Mouse (Mus musculus): Measurements from ENCODE around the gene Cacnb2. TPM values are rescaled to one million over a fixed set of nuclear protein-coding genes. Genes with fewer than 3 reads are reported as not detected.

Cacnb2 gene
- polyA plus RNA-seq, 1 experiment from 2014 or later = 3.4 TPM

- no peak overlapping the region for H3K9ac ChIP-seq
- ATAC-seq (ENCODE audit: insufficient number of reproducible peaks, insufficient read depth, low FRiP score, low TSS enrichment) = no peak
- WGBS = 20% methylated on average over 1 of the region's 1 CpGs
- no peaks in the 10 kb centered on the region for H3K4me1 ChIP-seq
- H3K9me3 ChIP-seq = no peaks in the 10 kb centered on the region
- H3K4me2 ChIP-seq (replicated peaks) = no peak overlapping the region
- H3K27ac ChIP-seq = no peak overlapping the region
- H3K27me3 ChIP-seq = no peaks in the 10 kb centered on the region
- no peaks in the 10 kb centered on the region for H3K36me3 ChIP-seq
- no peak overlapping the region for H3K4me3 ChIP-seq
These were observed 62.3 kb downstream of the Cacnb2 start for GRCm38 (mm10) chr2:14665213-14665612.

DNA sequence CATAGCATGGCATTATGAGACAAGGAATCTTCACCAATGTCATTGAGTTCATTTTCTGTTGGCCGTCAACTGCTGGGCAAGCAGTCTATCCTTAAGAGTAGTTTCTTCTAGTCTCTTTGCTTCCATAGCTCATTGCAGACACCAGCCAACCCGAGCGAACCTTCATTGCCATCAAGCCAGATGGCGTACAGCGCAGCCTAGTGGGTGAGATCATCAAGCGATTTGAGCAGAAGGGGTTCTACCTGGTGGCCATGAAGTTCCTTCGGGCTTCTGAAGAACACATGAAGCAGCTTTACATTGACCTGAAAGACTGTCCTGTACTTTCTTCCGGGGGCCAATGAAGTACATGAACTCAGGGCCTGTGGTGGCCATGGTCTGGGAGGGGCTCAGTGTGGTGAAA is 69.2 kb downstream of the Cacnb2 start:
- Histone ChIP-seq H3K4me1 (peaks cover 2% of the 10 kb centered on the region; the same call in 1 of the 2 replicates), H3K9ac (no peak overlapping the region), H3K9me3 (no peaks in the 10 kb centered on the region), H3K27ac (no peak overlapping the region), H3K4me3 (no peak overlapping the region), H3K36me3 (no peaks in the 10 kb centered on the region), H3K4me2 (replicated peaks) (no peak overlapping the region), H3K27me3 (no peaks in the 10 kb centered on the region)
- no peak for ATAC-seq (ENCODE audit: insufficient number of reproducible peaks, insufficient read depth, low FRiP score, low TSS enrichment)
- WGBS = 95% methylated on average over 8 of the region's 8 CpGs

DNA sequence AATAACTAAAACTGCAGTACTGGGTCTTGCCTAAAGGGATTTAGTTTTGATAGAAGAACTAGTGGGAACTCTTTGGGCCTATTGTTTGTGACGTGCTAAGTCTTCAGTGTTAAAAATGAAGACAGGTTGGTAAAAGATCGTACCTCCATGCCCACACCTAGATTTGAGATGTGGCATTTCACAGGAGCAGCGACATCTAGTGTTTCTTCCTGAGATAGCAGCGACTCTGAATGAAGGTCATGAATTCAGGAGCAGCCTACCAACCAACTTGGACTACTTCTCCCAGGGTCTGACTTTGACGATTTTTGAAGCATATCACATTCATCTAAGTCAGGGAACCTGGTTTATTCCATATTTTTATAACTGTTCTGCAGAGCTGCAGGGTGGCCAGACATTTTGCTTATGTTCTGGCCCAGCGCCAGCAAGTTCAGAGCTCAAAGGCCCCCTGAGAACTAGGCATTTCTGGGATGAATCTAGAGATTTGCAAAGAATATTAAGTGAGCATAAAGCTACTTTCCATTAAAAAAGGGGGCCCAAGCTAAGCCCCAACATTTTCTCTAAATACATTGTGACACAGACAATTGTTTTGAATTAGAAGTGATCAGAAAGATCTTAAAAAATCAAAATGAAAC is 74.1 kb downstream of the Cacnb2 start:
- Histone ChIP-seq H3K4me1 (peaks cover 2% of the 10 kb centered on the region; the same call in 1 of the 2 replicates), H3K27ac (no peak overlapping the region), H3K27me3 (no peaks in the 10 kb centered on the region), H3K9ac (no peak overlapping the region), H3K4me2 (replicated peaks) (no peak overlapping the region), H3K4me3 (no peak overlapping the region), H3K36me3 (no peaks in the 10 kb centered on the region), H3K9me3 (no peaks in the 10 kb centered on the region)
- ATAC-seq (ENCODE audit: insufficient number of reproducible peaks, insufficient read depth, low FRiP score, low TSS enrichment) = no peak
- WGBS = 20% methylated on average over 6 of the region's 6 CpGs

DNA sequence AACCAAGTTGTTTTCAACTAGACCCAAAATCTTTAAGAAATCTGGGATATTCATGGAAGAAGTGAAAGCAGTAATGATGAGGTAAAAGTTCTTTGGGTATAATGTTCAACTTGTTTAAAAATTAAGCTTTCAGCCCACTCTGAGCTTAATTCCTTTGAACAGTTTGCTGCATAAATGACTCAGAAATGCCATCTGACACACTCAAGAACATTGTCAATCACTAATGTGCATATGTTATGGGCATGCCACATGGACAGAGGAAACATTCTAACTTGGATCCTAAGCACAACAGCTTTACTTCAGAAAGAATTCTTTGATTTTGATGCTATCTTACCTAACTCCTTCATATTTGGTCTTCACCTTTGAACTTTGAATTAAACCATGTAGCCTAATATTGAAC is 81.3 kb downstream of the Cacnb2 start:
- H3K36me3 ChIP-seq = no peaks in the 10 kb centered on the region
- ATAC-seq (ENCODE audit: insufficient number of reproducible peaks, insufficient read depth, low FRiP score, low TSS enrichment) = no peak

DNA sequence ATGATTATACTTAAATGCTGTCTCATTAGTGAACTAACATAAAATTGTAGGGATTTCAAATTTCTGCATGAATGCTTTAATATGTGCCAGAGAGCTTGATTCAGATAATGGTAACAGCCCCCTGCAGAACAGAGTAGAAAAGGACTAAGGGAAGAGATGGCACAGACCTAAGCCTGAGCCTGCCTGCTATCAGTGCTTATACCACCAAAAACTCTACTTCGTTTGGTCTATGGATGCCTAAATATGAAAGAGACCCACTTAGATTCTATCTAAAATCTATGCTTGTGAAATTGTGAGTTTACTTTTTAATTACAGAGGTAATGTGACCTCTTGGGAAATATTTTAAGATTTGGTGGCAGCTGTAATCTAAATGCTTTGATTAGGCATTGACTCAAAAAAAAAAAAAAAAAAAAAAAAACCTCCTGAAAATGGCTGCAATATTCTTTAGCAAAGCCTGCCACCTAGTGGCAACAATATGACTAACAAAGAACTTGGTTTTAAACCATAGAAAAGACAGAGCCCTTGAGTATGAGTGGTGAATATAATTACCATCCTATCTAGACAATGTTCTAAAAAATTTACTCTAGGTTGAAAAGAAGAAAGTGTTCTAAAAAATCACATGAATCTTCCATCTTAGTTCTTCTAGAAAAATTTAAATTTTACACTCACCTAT is 100.2 kb downstream of the Cacnb2 start:
- 81% methylated on average over 1 of the region's 1 CpGs for WGBS
- Histone ChIP-seq H3K4me1 (no peaks in the 10 kb centered on the region), H3K36me3 (no peaks in the 10 kb centered on the region), H3K4me2 (replicated peaks) (no peak overlapping the region), H3K27me3 (no peaks in the 10 kb centered on the region), H3K27ac (no peak overlapping the region), H3K4me3 (no peak overlapping the region), H3K9ac (no peak overlapping the region), H3K9me3 (no peaks in the 10 kb centered on the region)
- no peak for ATAC-seq (ENCODE audit: insufficient number of reproducible peaks, insufficient read depth, low FRiP score, low TSS enrichment)

More for the DNA sequence above, 81.3 kb downstream of the Cacnb2 start:
- no peaks in the 10 kb centered on the region for H3K27me3 ChIP-seq
- no peaks in the 10 kb centered on the region for H3K4me1 ChIP-seq
- no peak overlapping the region for H3K27ac ChIP-seq
- no peak overlapping the region for H3K4me3 ChIP-seq
- no peak overlapping the region for H3K9ac ChIP-seq
- no peaks in the 10 kb centered on the region for H3K9me3 ChIP-seq
- no peak overlapping the region for H3K4me2 ChIP-seq (replicated peaks)

GRCm38 (mm10) chr2:14703676-14704075 is 100.8 kb downstream of the Cacnb2 start:
- no peak overlapping the region for H3K4me2 ChIP-seq (replicated peaks)
- no peaks in the 10 kb centered on the region for H3K9me3 ChIP-seq
- H3K27ac ChIP-seq = no peak overlapping the region
- H3K27me3 ChIP-seq = no peaks in the 10 kb centered on the region
- no peak overlapping the region for H3K4me3 ChIP-seq
- 76% methylated on average over 4 of the region's 4 CpGs for WGBS
- no peaks in the 10 kb centered on the region for H3K36me3 ChIP-seq
- no peak for ATAC-seq (ENCODE audit: insufficient number of reproducible peaks, insufficient read depth, low FRiP score, low TSS enrichment)
- H3K9ac ChIP-seq = no peak overlapping the region
- H3K4me1 ChIP-seq = no peaks in the 10 kb centered on the region

DNA sequence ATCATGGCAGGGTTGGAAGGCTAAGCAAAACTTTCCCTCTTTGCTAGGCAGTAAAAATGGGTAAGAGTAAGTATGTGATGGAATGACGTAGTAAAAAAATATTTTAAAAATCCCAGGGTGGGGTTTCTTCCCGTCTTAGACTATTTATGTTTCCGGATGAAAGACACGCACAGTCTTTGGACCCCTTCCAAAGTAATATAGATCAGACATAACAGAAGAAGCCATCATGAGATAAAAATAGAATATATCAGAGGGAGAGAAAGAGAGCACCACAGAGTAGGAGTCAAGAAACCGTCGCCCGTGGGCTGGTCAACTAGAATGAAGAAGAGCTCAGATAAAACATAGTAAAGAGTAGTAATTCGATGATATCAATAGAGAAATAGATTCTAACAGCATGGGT is 107.4 kb downstream of the Cacnb2 start:
- Histone ChIP-seq H3K9me3 (no peaks in the 10 kb centered on the region), H3K36me3 (no peaks in the 10 kb centered on the region), H3K27me3 (no peaks in the 10 kb centered on the region), H3K4me3 (no peak overlapping the region), H3K9ac (no peak overlapping the region), H3K27ac (no peak overlapping the region), H3K4me1 (no peaks in the 10 kb centered on the region), H3K4me2 (replicated peaks) (no peak overlapping the region)
- no peak for ATAC-seq (ENCODE audit: insufficient number of reproducible peaks, insufficient read depth, low FRiP score, low TSS enrichment)
- 88% methylated on average over 8 of the region's 8 CpGs for WGBS

- Histone ChIP-seq H3K4me1 (no peaks in the 10 kb centered on the region), H3K9me3 (no peaks in the 10 kb centered on the region), H3K27ac (no peak overlapping the region), H3K4me3 (no peak overlapping the region), H3K9ac (no peak overlapping the region), H3K27me3 (no peaks in the 10 kb centered on the region), H3K4me2 (replicated peaks) (no peak overlapping the region), H3K36me3 (no peaks in the 10 kb centered on the region)
- WGBS = 77% methylated on average over 2 of the region's 2 CpGs
- no peak for ATAC-seq (ENCODE audit: insufficient number of reproducible peaks, insufficient read depth, low FRiP score, low TSS enrichment)
These were observed 108.9 kb downstream of the Cacnb2 start for GRCm38 (mm10) chr2:14711751-14712150.

DNA sequence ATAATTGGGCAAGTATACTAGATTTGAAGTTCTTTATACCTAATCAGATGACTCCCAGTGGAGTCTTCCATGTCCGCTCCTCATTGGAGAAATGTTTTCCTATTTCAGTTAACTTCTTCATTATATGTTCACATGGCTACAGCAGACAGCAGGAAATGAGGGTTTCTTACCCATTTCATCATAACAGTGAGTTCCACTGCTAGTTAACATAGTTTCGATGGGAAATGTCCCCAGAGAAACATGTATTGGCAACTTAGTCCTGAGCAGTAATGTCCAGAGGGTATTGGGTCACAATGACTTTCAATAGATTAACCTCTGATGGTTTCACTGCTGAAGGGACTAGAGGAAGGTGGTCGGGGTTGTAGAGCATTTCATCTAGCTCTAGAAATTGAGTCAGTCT is 110.2 kb downstream of the Cacnb2 start:
- no peak overlapping the region for H3K27ac ChIP-seq
- H3K9me3 ChIP-seq = no peaks in the 10 kb centered on the region
- 83% methylated on average over 3 of the region's 3 CpGs for WGBS
- no peak for ATAC-seq (ENCODE audit: insufficient number of reproducible peaks, insufficient read depth, low FRiP score, low TSS enrichment)
- H3K4me2 ChIP-seq (replicated peaks) = no peak overlapping the region
- no peak overlapping the region for H3K4me3 ChIP-seq
- H3K9ac ChIP-seq = no peak overlapping the region
- H3K27me3 ChIP-seq = no peaks in the 10 kb centered on the region
- no peaks in the 10 kb centered on the region for H3K4me1 ChIP-seq
- no peaks in the 10 kb centered on the region for H3K36me3 ChIP-seq

DNA sequence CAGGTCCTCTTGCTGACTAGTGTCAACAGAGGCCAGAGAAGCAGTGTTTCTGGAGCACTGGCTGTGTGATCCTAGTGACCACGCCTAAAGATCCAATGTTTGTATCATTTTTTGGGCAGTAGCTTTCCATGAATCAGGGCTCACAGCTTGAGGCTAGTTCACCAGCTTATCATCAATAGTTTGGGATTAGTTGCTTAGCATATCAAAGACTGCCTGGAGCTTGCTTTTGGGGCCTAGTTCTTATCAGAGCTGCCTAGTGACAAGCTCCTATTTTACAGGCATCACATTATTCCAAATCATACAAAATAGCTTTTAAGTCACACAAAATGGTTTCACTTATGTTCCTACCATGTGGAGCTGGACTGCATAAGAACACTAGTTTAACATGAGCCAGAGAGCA is 113.8 kb downstream of the Cacnb2 start:
- 49% methylated on average over 1 of the region's 1 CpGs for WGBS
- no peak for ATAC-seq (ENCODE audit: insufficient number of reproducible peaks, insufficient read depth, low FRiP score, low TSS enrichment)

GRCm38 (mm10) chr2:14719119-14719718 is 116.3 kb downstream of the Cacnb2 start:
- no peak overlapping the region for H3K27ac ChIP-seq
- H3K9me3 ChIP-seq = no peaks in the 10 kb centered on the region
- H3K4me3 ChIP-seq = no peak overlapping the region
- H3K36me3 ChIP-seq = no peaks in the 10 kb centered on the region
- H3K9ac ChIP-seq = no peak overlapping the region
- H3K4me1 ChIP-seq = no peaks in the 10 kb centered on the region
- H3K27me3 ChIP-seq = no peaks in the 10 kb centered on the region
- no peak for ATAC-seq (ENCODE audit: insufficient number of reproducible peaks, insufficient read depth, low FRiP score, low TSS enrichment)
- 91% methylated on average over 9 of the region's 9 CpGs for WGBS
- H3K4me2 ChIP-seq (replicated peaks) = no peak overlapping the region

More for the DNA sequence above, 113.8 kb downstream of the Cacnb2 start:
- no peak overlapping the region for H3K27ac ChIP-seq
- no peaks in the 10 kb centered on the region for H3K36me3 ChIP-seq
- H3K4me2 ChIP-seq (replicated peaks) = no peak overlapping the region
- H3K9me3 ChIP-seq = no peaks in the 10 kb centered on the region
- no peak overlapping the region for H3K4me3 ChIP-seq
- H3K4me1 ChIP-seq = no peaks in the 10 kb centered on the region
- H3K9ac ChIP-seq = no peak overlapping the region
- no peaks in the 10 kb centered on the region for H3K27me3 ChIP-seq

DNA sequence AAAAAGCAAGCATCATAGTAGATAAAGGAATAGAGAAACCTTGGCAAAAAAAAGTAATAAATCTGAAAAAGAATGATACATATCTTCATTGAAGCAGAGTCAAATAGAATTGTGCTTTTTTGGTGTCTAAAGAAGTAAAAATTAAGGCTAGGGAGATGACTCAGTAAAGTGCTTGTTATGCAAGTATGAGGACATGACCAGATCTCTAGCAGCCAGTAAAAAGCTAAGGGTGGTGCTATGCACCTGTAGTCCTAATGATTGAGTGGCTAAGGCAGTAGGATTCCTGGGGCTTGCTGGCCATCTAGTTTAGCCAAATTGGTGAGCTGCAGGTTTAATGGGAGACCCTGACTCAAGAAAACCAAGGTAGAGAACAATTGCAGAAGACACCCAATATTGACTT is 122.5 kb downstream of the Cacnb2 start:
- Histone ChIP-seq H3K36me3 (no peaks in the 10 kb centered on the region), H3K27me3 (no peaks in the 10 kb centered on the region), H3K9ac (no peak overlapping the region), H3K4me3 (no peak overlapping the region), H3K27ac (no peak overlapping the region), H3K4me1 (no peaks in the 10 kb centered on the region), H3K4me2 (replicated peaks) (no peak overlapping the region), H3K9me3 (no peaks in the 10 kb centered on the region)
- ATAC-seq (ENCODE audit: insufficient number of reproducible peaks, insufficient read depth, low FRiP score, low TSS enrichment) = no peak

Measured in embryonic facial prominence, embryonic 12.5 days (tissue).